Mouse (Mus musculus) layer of hippocampus, adult 18-20 months (tissue): ENCODE measurements around the gene Fbxw26. TPM values are rescaled to one million over a fixed set of nuclear protein-coding genes. Genes with fewer than 3 reads are reported as not detected.
"Not testable (repeated sequence)": the region's sequence is repeated elsewhere in the genome, so short reads cannot be mapped to it uniquely, and the experiment has no call there.

Experiments used
- DNase-seq, 2 experiments: peaks; one replicate each; pipeline ENCODE4 v3.0.0; 2022; ENCODE audit warnings: low spot score in 2 of 2
- long read RNA-seq: library from polyadenylated mRNA; stranded (forward); transcript quantifications from one replicate; pipeline ENCODE4 v2.0.0, GENCODE M21; 2021
- total RNA-seq, 2 experiments: library from RNA; stranded (reverse); gene quantifications; 2 replicates each; pipeline ENCODE4 v1.2.3; 2021

The Fbxw26 gene
- total RNA-seq = not detected
- long read RNA-seq = 0 reads

- DNase-seq = not testable (repeated sequence)
Observed at GRCm38 (mm10) chr9:109745989-109746388, at the start of gene Fbxw26. Fbxw26 (minus strand) TSS chr9:109746089.

DNA sequence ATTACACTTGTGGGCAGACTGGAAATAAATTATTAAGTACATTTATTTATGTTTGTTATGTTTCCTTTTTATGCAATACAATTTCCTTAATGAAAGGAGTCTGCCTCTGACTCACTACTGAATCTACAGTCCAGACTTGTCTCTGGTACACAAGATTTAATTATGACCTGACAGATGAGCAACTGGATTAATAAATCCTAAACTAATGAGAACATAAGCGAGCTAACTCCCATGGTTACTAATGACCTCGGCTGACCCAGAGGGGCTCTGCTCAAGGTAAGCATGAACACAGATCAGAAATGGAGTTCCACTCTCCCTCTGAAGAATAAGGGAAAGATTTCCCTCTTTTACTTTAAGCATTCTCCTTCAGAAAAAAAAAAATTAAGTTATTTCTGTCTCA, 49.3 kb upstream of the Fbxw26 start:
- DNase-seq = no peak

GRCm38 (mm10) chr9:109790570-109790969, 44.7 kb upstream of the Fbxw26 start, which contains the start of gene Fbxw27:
Fbxw27 (minus strand) TSS chr9:109790670.
- not testable (repeated sequence) for DNase-seq

DNA sequence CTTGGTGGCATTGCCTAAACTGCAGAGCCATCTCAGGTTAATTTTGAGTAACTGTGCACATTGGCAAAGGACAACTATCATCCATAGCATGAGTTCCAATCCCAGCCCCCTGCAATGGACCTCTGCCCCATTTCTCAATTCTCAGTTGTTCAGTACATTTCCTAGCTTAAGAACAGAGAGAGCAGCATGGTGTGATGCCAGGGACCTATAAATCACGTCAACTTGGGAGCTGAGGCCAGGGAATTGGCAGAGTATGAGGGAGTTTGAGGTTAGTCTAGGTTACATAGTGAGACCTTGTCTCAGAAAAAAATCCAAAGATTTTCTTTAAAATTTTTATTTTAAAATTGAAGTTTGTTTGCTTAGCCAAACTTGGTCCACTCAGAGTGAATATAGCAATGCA, 21.0 kb upstream of the Fbxw26 start:
- DNase-seq = not testable (repeated sequence)

DNA sequence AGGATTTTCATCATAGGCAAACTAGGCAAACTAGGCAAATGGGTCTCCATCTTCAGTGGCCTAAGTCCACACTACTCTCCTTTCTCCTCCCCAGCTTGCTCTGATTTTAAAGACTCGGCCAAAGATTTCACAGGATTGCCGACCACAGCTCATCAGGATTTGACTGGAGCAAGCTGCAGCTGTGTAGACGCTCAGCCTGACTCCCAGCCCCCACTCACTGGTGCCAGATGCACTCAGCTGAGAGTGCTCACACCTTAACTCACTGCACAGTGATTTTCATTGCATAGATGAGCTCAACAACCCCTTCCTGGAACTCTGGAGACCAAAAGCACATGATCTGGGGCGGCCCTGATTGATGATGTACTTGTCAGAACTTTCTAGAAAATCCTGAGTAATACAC, 43.3 kb downstream of the Fbxw26 start, which contains the start of gene Fbxw18:
Gene Fbxw18, minus strand, starts transcription at position 101 of the 400 bp plus-strand sequence.
- not testable (repeated sequence) for DNase-seq

GRCm38 (mm10) chr9:109685299-109685698, 60.6 kb downstream of the Fbxw26 start:
- peak; percentile 3 to 69 for DNase-seq

Other genes starting within 250 kb of the Fbxw26 start
- not detected for gene Fbxw15, start 177.8 kb downstream of the Fbxw26 start, total RNA-seq
- gene Fbxw24, start 120.0 kb downstream of the Fbxw26 start, total RNA-seq = not detected
- gene Fbxw25, start 81.4 kb downstream of the Fbxw26 start, total RNA-seq = not detected
- gene Fbxw18, start 43.4 kb downstream of the Fbxw26 start, total RNA-seq = not detected
- not detected for gene Fbxw27, start 44.6 kb upstream of the Fbxw26 start, total RNA-seq
- 10 to 100 TPM; 67.1 to 79.6 TPM for gene Spink8, start 66.2 kb upstream of the Fbxw26 start, total RNA-seq
- gene Nme6, start 86.7 kb upstream of the Fbxw26 start, total RNA-seq = 10 to 100 TPM in 1 of 2 experiments, 1 to 10 TPM in 1; 9.3 to 13.2 TPM
- gene Camp, start 103.5 kb upstream of the Fbxw26 start, total RNA-seq = not detected
- 1 to 10 TPM; 4.6 to 4.9 TPM for gene Cdc25a, start 129.5 kb upstream of the Fbxw26 start, total RNA-seq
- 100 to 1,000 TPM; 558 to 622 TPM for gene Map4, start 185.4 kb upstream of the Fbxw26 start, total RNA-seq